Mouse (Mus musculus) thymus, postnatal 14 days (tissue): ENCODE measurements around the gene Fsd1l.

Source experiments
- DNase-seq: peaks from one replicate; pipeline ENCODE4 v3.0.0; 2021

Fsd1l gene

DNA sequence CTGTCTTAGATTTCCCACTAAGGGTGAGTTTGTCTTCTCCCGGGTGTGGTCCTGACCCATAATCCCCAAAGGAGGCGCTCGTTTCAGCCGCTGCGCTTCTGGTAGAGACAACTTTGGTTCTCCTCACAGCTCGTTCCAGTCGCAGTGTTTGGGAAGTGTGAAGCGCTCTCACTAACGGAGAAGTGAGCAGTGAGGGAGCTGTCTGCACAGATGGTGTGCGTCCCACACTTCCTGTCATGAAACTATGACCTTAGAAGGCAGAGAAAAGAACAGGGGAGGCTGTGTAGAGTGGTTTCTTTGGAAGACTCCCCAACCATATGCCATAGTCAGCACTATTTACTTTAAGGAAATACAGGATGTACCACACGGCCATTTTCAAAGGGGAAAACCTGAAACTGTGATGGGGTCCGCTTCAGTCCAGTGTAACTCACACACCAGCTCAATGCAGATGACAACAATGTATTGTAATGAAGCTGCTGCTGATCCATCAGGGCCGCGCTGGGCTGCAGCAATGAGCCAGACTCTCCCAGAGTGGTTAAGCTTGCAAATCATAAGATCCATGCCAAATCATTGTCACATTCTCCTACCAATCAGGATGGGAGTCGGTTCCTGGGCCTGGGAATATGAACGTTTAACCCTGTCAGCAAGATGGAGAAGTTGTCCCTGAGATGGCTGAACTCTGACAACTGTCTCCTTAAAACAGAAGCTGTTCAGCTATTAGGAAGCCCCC lies 119.3 kb downstream of the Fsd1l start:
- DNase-seq: no peak
